ENCODE assay signal across 26 mouse cellular contexts in the genomic region with DNA sequence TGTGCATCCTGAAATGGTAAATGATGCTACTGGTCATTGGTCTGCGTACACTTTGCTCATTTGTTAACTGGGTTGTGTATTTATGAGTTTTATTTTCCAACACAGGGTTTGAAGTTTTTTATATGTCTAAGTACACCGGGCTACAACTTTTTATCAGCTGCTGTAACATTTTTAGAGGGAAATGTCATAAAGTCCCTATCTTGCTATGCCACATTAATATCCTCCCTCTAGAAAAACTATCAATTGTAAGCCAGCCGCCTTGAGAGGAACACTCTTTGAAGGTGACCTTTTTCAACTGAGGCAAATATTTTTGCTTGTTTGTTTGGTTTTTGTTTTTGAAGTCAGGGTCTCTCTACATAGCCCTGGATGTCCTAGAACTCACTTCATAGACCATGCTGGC. TPM values are rescaled to one million over a fixed set of nuclear protein-coding genes. Genes with fewer than 3 reads are reported as not detected.
A peak's percentile ranks its signal among the peaks of the same experiment; 100 is the strongest.
DNase-seq lines count a peak whose midpoint lies in the region; ATAC-seq lines count a peak whose summit lies in the region.
"Had no signal": no experiment of that assay in that cellular context is flagged by ENCODE, and none has a peak within 500 bp of the region (broad histone marks: within the 10 kb centered on the region; RNA-seq: fewer than 3 reads in every experiment).

No protein-coding gene starts in this region.

- 0 out of 2 replicates have a peak overlapping the region, but pooled peaks have one; percentile 24 for H3K27ac ChIP-seq in heart, embryonic 15.5 days
- H3K27ac ChIP-seq in heart, embryonic 12.5 days (ENCODE audit: poor library complexity, severe bottlenecking): no peak overlapping the region
- peak overlapping the region; percentile 45 for H3K27ac ChIP-seq in liver, embryonic 12.5 days
- H3K27ac ChIP-seq: embryonic facial prominence, embryonic 15.5 days; hindbrain, embryonic 13.5 days; layer of hippocampus, adult 2 months; neural tube, embryonic 13.5 days had no signal

- H3K9ac ChIP-seq in heart, embryonic 15.5 days: no peak overlapping the region
- H3K9ac ChIP-seq in heart, embryonic 12.5 days: no peak overlapping the region
- no peak overlapping the region for H3K9ac ChIP-seq in liver, embryonic 12.5 days
- H3K9ac ChIP-seq: embryonic facial prominence, embryonic 15.5 days; forebrain, postnatal 0 days; hindbrain, embryonic 13.5 days; neural tube, embryonic 13.5 days had no signal

- DNase-seq in MEL-GATA-1-ER (ENCODE audit: extremely low read depth, low read depth): peak; percentile 39
- no peak for DNase-seq in adrenal gland, adult 8-10 months
- no peak for DNase-seq in cerebellum, adult 11 months
- DNase-seq: adrenal gland, postnatal 25 days; cerebellum, adult 9-11 months; forebrain, postnatal 0 days; gastrocnemius, postnatal 36 days; heart, postnatal 14 days; kidney, adult 8-10 months; kidney, postnatal 14 days; layer of hippocampus, postnatal 36 days; lung, adult 18-20 months; lung, postnatal 14 days; midbrain, embryonic 14.5 days; right cerebral cortex, postnatal 4 days; thymus, postnatal 14 days had no signal

- H3K27me3 ChIP-seq in heart, embryonic 15.5 days: no peaks in the 10 kb centered on the region
- no peaks in the 10 kb centered on the region for H3K27me3 ChIP-seq in heart, embryonic 12.5 days (replicated peaks)
- peaks cover 14% of the 10 kb centered on the region for H3K27me3 ChIP-seq in liver, embryonic 12.5 days (replicated peaks)
- H3K27me3 ChIP-seq: embryonic facial prominence, embryonic 15.5 days; hindbrain, embryonic 13.5 days; neural tube, embryonic 13.5 days had no signal

- no peak for ATAC-seq in heart, embryonic 15.5 days (replicated peaks; ENCODE audit: insufficient number of reproducible peaks, insufficient read depth, low FRiP score, low read depth)
- no peak for ATAC-seq in heart, embryonic 12.5 days (ENCODE audit: insufficient number of reproducible peaks, low FRiP score)
- peak; percentile 54; the same call in 1 of the 2 replicates for ATAC-seq in liver, embryonic 12.5 days
- ATAC-seq in megakaryocyte progenitor cell, adult 5-6 weeks (replicated peaks; ENCODE audit: poor library complexity): peak; percentile 80
- ATAC-seq: forebrain, postnatal 0 days; inflammation-experienced regulatory T-cells, adult 6 months had no signal

- no peaks in the 10 kb centered on the region for H3K9me3 ChIP-seq in heart, embryonic 15.5 days (replicated peaks)
- H3K9me3 ChIP-seq in heart, embryonic 12.5 days (replicated peaks): peaks cover 12% of the 10 kb centered on the region
- peaks cover 16% of the 10 kb centered on the region for H3K9me3 ChIP-seq in liver, embryonic 12.5 days (replicated peaks)
- H3K9me3 ChIP-seq: embryonic facial prominence, embryonic 15.5 days had no signal

- no peak overlapping the region for H3K4me2 ChIP-seq in heart, embryonic 15.5 days
- H3K4me2 ChIP-seq in heart, embryonic 12.5 days: no peak overlapping the region
- peak overlapping the region; percentile 22; the same call in 1 of the 2 replicates for H3K4me2 ChIP-seq in liver, embryonic 12.5 days
- H3K4me2 ChIP-seq: embryonic facial prominence, embryonic 15.5 days; hindbrain, embryonic 13.5 days; neural tube, embryonic 13.5 days had no signal

- WGBS in heart, embryonic 15.5 days: 64% methylated on average over 3 of the region's 3 CpGs
- WGBS in heart, embryonic 12.5 days: 63% methylated on average over 3 of the region's 3 CpGs
- WGBS in liver, embryonic 12.5 days (ENCODE audit: insufficient replicate concordance): 50% methylated on average over 3 of the region's 3 CpGs

- no peaks in the 10 kb centered on the region for H3K36me3 ChIP-seq in heart, embryonic 15.5 days
- H3K36me3 ChIP-seq in heart, embryonic 12.5 days: 0 out of 2 replicates have a peak, but pooled peaks cover 2% of the 10 kb centered on the region
- H3K36me3 ChIP-seq in liver, embryonic 12.5 days: no peaks in the 10 kb centered on the region
- H3K36me3 ChIP-seq: embryonic facial prominence, embryonic 15.5 days; hindbrain, embryonic 13.5 days; neural tube, embryonic 13.5 days had no signal

- H3K4me1 ChIP-seq in heart, embryonic 15.5 days (replicated peaks): peaks cover 16% of the 10 kb centered on the region
- H3K4me1 ChIP-seq in heart, embryonic 12.5 days (replicated peaks): peaks cover 9% of the 10 kb centered on the region; the same call in 1 of the 2 replicates
- peaks cover 27% of the 10 kb centered on the region for H3K4me1 ChIP-seq in liver, embryonic 12.5 days
- H3K4me1 ChIP-seq: embryonic facial prominence, embryonic 15.5 days; hindbrain, embryonic 13.5 days; neural tube, embryonic 13.5 days had no signal

- H3K4me3 ChIP-seq in heart, embryonic 15.5 days: no peak overlapping the region
- no peak overlapping the region for H3K4me3 ChIP-seq in heart, embryonic 12.5 days
- no peak overlapping the region for H3K4me3 ChIP-seq in liver, embryonic 12.5 days
- H3K4me3 ChIP-seq: embryonic facial prominence, embryonic 15.5 days; hindbrain, embryonic 13.5 days; layer of hippocampus, adult 2 months; myocyte; neural tube, embryonic 13.5 days had no signal

RNA-seq across cellular contexts. Expression of a gene that starts 42.6 kb away (rescaled TPM):
- polyA plus RNA-seq in heart, embryonic 15.5 days (2015; fragmentation: Nextera tagmentation; extraction: Ambion mirVana): 11.7 and 17.4 TPM in 2 replicates
- 22.9 and 23.1 TPM in 2 replicates for polyA plus RNA-seq in heart, embryonic 12.5 days (2016; fragmentation: Nextera tagmentation; extraction: Ambion mirVana)
- polyA plus RNA-seq in liver, embryonic 12.5 days (2016; fragmentation: Nextera tagmentation; extraction: Ambion mirVana): 58.1 and 58.9 TPM in 2 replicates
- 48.8 and 58.1 TPM in 2 replicates for total RNA-seq in megakaryocyte progenitor cell, adult 5-6 weeks (2015)
- total RNA-seq in megakaryocyte progenitor cell, adult 5-6 weeks (2017): 105 and 152 TPM in 2 replicates
- total RNA-seq in adrenal gland, adult 8-10 months (2022): 1 to 10 TPM; 2.1 to 4.8 (median 2.6) TPM

RNA-seq across cellular contexts. Expression of a gene that starts 42.7 kb away (rescaled TPM):
- 1.8 and 1.9 TPM in 2 replicates for polyA plus RNA-seq in heart, embryonic 15.5 days (2015; fragmentation: Nextera tagmentation; extraction: Ambion mirVana)
- polyA plus RNA-seq in heart, embryonic 12.5 days (2016; fragmentation: Nextera tagmentation; extraction: Ambion mirVana): 2.4 and 3.0 TPM in 2 replicates
- 3.0 and 4.3 TPM in 2 replicates for polyA plus RNA-seq in liver, embryonic 12.5 days (2016; fragmentation: Nextera tagmentation; extraction: Ambion mirVana)
- total RNA-seq in megakaryocyte progenitor cell, adult 5-6 weeks (2015): 22.5 and 24.1 TPM in 2 replicates
- total RNA-seq in megakaryocyte progenitor cell, adult 5-6 weeks (2017): 16.1 and 34.4 TPM in 2 replicates
- 10 to 100 TPM; 19.8 to 21.7 (median 20.8) TPM for total RNA-seq in adrenal gland, adult 8-10 months (2022)

RNA-seq across cellular contexts. Expression of a gene that starts 44.8 kb away (rescaled TPM):
- polyA plus RNA-seq in heart, embryonic 15.5 days (2015; fragmentation: Nextera tagmentation; extraction: Ambion mirVana): 5.3 and 6.9 TPM in 2 replicates
- polyA plus RNA-seq in heart, embryonic 12.5 days (2016; fragmentation: Nextera tagmentation; extraction: Ambion mirVana): 6.8 TPM in 2 replicates
- 3.4 and 3.7 TPM in 2 replicates for polyA plus RNA-seq in liver, embryonic 12.5 days (2016; fragmentation: Nextera tagmentation; extraction: Ambion mirVana)
- 1.9 and 2.6 TPM in 2 replicates for total RNA-seq in megakaryocyte progenitor cell, adult 5-6 weeks (2015)
- total RNA-seq in megakaryocyte progenitor cell, adult 5-6 weeks (2017): 1.7 TPM in 2 replicates
- 10 to 100 TPM; 54.1 to 98.5 (median 75.2) TPM for total RNA-seq in adrenal gland, adult 8-10 months (2022)

Comparison
In these comparisons a context has a peak if more than half of its experiments do, and no peak if none do; other contexts are left out.
1. ATAC-seq: peak in liver, embryonic 12.5 days (single experiment) and megakaryocyte progenitor cell, adult 5-6 weeks (single experiment); none in heart, embryonic 15.5 days (single experiment) and heart, embryonic 12.5 days (single experiment).